Comparison of ENCODE assay signal across 10 mouse cellular contexts in the genomic region with DNA sequence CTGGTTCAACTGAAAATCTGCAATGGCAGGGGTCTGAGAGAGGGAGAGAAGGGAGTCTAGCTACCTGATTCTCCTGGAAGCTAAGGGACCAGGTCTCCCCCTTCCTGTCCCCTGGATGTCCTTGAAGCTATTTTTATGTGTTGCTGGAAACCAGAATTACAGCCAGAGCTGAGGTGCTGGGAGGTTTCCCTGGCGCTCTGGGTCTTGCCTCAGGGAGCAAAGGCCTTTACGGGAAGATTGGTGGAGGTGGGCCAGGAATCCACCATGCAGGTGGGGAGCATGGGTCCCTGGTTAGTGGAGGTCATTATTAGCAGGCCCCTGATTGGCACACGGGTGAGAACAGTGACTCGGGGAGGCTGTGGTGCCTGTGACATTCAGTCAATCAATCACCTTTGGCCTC. TPM values are rescaled to one million over a fixed set of nuclear protein-coding genes. Genes with fewer than 3 reads are reported as not detected.
DNase-seq lines count a peak whose midpoint lies in the region; ATAC-seq lines count a peak whose summit lies in the region.
"Had no signal": no experiment of that assay in that cellular context is flagged by ENCODE, and none has a peak within 500 bp of the region (broad histone marks: within the 10 kb centered on the region; RNA-seq: fewer than 3 reads in every experiment).

No protein-coding gene starts in this region.

- no peak for ATAC-seq in heart, embryonic 16.5 days (replicated peaks; ENCODE audit: extremely low read depth, insufficient read depth, low FRiP score)
- ATAC-seq in kidney, embryonic 16.5 days (ENCODE audit: low FRiP score, low TSS enrichment) = no peak
- no peak for ATAC-seq in midbrain, embryonic 16.5 days

- 41% methylated on average over 4 of the region's 4 CpGs for whole genome bisulfite sequencing in heart, embryonic 16.5 days
- 30% methylated on average over 4 of the region's 4 CpGs for WGBS in kidney, embryonic 16.5 days
- 55% methylated on average over 4 of the region's 4 CpGs for WGBS in midbrain, embryonic 16.5 days

- H3K9me3 ChIP-seq in heart, embryonic 16.5 days (replicated peaks; ENCODE audit: control insufficient read depth, low read length) = no peaks in the 10 kb centered on the region
- H3K9me3 ChIP-seq in kidney, embryonic 16.5 days (ENCODE audit: low read length) = no peaks in the 10 kb centered on the region
- no peaks in the 10 kb centered on the region for H3K9me3 ChIP-seq in midbrain, embryonic 16.5 days (replicated peaks; ENCODE audit: control insufficient read depth, low read length, poor library complexity, severe bottlenecking)

- DNase-seq in heart, adult 11 months = peak; percentile 94
- no peak for DNase-seq in heart, adult 8-10 months (ENCODE audit: low spot score)
- DNase-seq in yolk sac, embryonic 10.5 days (ENCODE audit: low spot score) = no peak
- DNase-seq in urinary bladder, postnatal 10 days (ENCODE audit: low spot score) = no peak
- DNase-seq in layer of hippocampus, postnatal 25 days (ENCODE audit: extremely low spot score in 1 of 2, low spot score in 1 of 2) = no peak
- DNase-seq: lung, adult 2 months had no signal

- peaks cover 10% of the 10 kb centered on the region for H3K4me1 ChIP-seq in heart, embryonic 16.5 days (ENCODE audit: control insufficient read depth, insufficient read depth, low read length)
- peaks cover 26% of the 10 kb centered on the region for H3K4me1 ChIP-seq in kidney, embryonic 16.5 days (ENCODE audit: insufficient read depth, low read length)
- H3K4me1 ChIP-seq in midbrain, embryonic 16.5 days (ENCODE audit: control insufficient read depth, insufficient read depth, low read length) = peaks cover 23% of the 10 kb centered on the region

- no peak overlapping the region for H3K4me2 ChIP-seq in heart, embryonic 16.5 days (ENCODE audit: low read depth, low read length)
- H3K4me2 ChIP-seq in kidney, embryonic 16.5 days (replicated peaks; ENCODE audit: low read depth, low read length) = no peak overlapping the region
- H3K4me2 ChIP-seq in midbrain, embryonic 16.5 days (ENCODE audit: low read length) = no peak overlapping the region

- H3K4me3 ChIP-seq in heart, embryonic 16.5 days (ENCODE audit: low read length) = no peak overlapping the region
- H3K4me3 ChIP-seq in kidney, embryonic 16.5 days (ENCODE audit: low read length) = no peak overlapping the region
- no peak overlapping the region for H3K4me3 ChIP-seq in midbrain, embryonic 16.5 days (ENCODE audit: low read depth, low read length)
- H3K4me3 ChIP-seq: erythroblast, embryonic 14.5 days had no signal

- no peaks in the 10 kb centered on the region for H3K27me3 ChIP-seq in heart, embryonic 16.5 days (ENCODE audit: control insufficient read depth, insufficient read depth, low read length)
- no peaks in the 10 kb centered on the region for H3K27me3 ChIP-seq in kidney, embryonic 16.5 days (ENCODE audit: insufficient read depth, low read length)
- H3K27me3 ChIP-seq in midbrain, embryonic 16.5 days (ENCODE audit: control insufficient read depth, insufficient read depth, low read depth, low read length) = no peaks in the 10 kb centered on the region

- no peaks in the 10 kb centered on the region for H3K36me3 ChIP-seq in heart, embryonic 16.5 days (ENCODE audit: control insufficient read depth, insufficient read depth)
- H3K36me3 ChIP-seq in kidney, embryonic 16.5 days (ENCODE audit: insufficient read depth, low read length) = no peaks in the 10 kb centered on the region
- no peaks in the 10 kb centered on the region for H3K36me3 ChIP-seq in midbrain, embryonic 16.5 days (ENCODE audit: control insufficient read depth, insufficient read depth, low read length)

- H3K9ac ChIP-seq in heart, embryonic 16.5 days (ENCODE audit: low read length) = peak overlapping the region; percentile 68
- H3K9ac ChIP-seq in kidney, embryonic 16.5 days (replicated peaks; ENCODE audit: low read length) = peak overlapping the region; percentile 35; the same call in 1 of the 2 replicates
- peak overlapping the region; percentile 52; the same call in 1 of the 2 replicates for H3K9ac ChIP-seq in midbrain, embryonic 16.5 days (ENCODE audit: low read depth, low read length)

- H3K27ac ChIP-seq in heart, embryonic 16.5 days (ENCODE audit: low read length) = peak overlapping the region; percentile 91
- H3K27ac ChIP-seq in kidney, embryonic 16.5 days (ENCODE audit: low read length) = peak overlapping the region; percentile 28; the same call in 1 of the 2 replicates
- H3K27ac ChIP-seq in midbrain, embryonic 16.5 days (ENCODE audit: low read length) = peak overlapping the region; percentile 71

RNA-seq across cellular contexts. Expression of a gene that starts 53.3 kb away (rescaled TPM):
- 1 to 10 TPM in 3 of 4 experiments, under 1 TPM in 1; 0.69 to 2.3 (median 1.5) TPM for total RNA-seq in heart, adult 8-10 months (2022)
- polyA plus RNA-seq in heart, embryonic 16.5 days (2015; fragmentation: Nextera tagmentation; extraction: Ambion mirVana) = 1.4 TPM in 2 replicates
- 1.5 and 2.5 TPM in 2 replicates for polyA plus RNA-seq in kidney, embryonic 16.5 days (2015; fragmentation: Nextera tagmentation; extraction: Ambion mirVana)
- 0.62 TPM in 2 replicates for polyA plus RNA-seq in midbrain, embryonic 16.5 days (2015; fragmentation: Nextera tagmentation; extraction: Ambion mirVana)
- 10 to 100 TPM in 1 of 2 experiments, 1 to 10 TPM in 1; 3.0 to 10.3 TPM for total RNA-seq in layer of hippocampus, postnatal 25 days (2021)
- polyA plus RNA-seq: erythroblast, embryonic 14.5 days had no signal

Comparison
In these comparisons a context has a peak if more than half of its experiments do, and no peak if none do; other contexts are left out.
1. H3K27ac ChIP-seq: peak in every context shown above with its lines; median percentile 91 in heart, embryonic 16.5 days; 71 in midbrain, embryonic 16.5 days; 28 in kidney, embryonic 16.5 days.